Mouse (Mus musculus) embryo, embryonic 10 days (tissue): ENCODE results near the gene Cd180.

Source experiments
- DNase-seq: peaks from one replicate; pipeline ENCODE4 v3.0.0-alpha.2; 2015; ENCODE audit warnings: low spot score

The Cd180 gene

GRCm38 (mm10) chr13:102783531-102784310 is 90.4 kb downstream of the Cd180 start:
- DNase-seq: no peak

GRCm38 (mm10) chr13:102786666-102787230 is 93.4 kb downstream of the Cd180 start:
- no peak for DNase-seq
